Mouse (Mus musculus) G1E (cell line): ENCODE measurements around the gene Gprasp1. TPM values are rescaled to one million over a fixed set of nuclear protein-coding genes. Genes with fewer than 3 reads are reported as not detected.
"Not testable (repeated sequence)": the region's sequence is repeated elsewhere in the genome, so short reads cannot be mapped to it uniquely, and the experiment has no call there.

ENCODE experiments used
- ATAC-seq: 2 replicates; pipeline ENCODE4 v1.8.0; 2016; ENCODE audit warnings: mild to moderate bottlenecking; ENCODE audit not compliant: insufficient number of reproducible peaks, poor library complexity, low FRiP score, severe bottlenecking; ENCODE audit errors: extremely low read depth
- DNase-seq: peaks from one replicate; pipeline ENCODE4 v3.0.0; 2012; ENCODE audit warnings: low spot score
- H3K27me3 ChIP-seq: 2 replicates; pipeline ENCODE4 v1.6.1; 2012; ENCODE audit warnings: mild to moderate bottlenecking, low read length, inconsistent platforms; ENCODE audit not compliant: insufficient read depth
- H3K36me3 ChIP-seq: replicated peaks from 2 replicates; pipeline ENCODE3; 2012; ENCODE audit warnings: mild to moderate bottlenecking, inconsistent platforms
- H3K4me1 ChIP-seq: 2 replicates; pipeline ENCODE4 v1.6.1; 2012; ENCODE audit warnings: low read depth, low read length, inconsistent platforms, mixed read lengths; ENCODE audit not compliant: insufficient read depth
- H3K4me3 ChIP-seq: 2 replicates; pipeline ENCODE4 v1.5.1; 2012; ENCODE audit warnings: low read depth, mild to moderate bottlenecking, inconsistent platforms, low read length, moderate library complexity, mixed read lengths
- H3K9me3 ChIP-seq: replicated peaks from 2 replicates; pipeline ENCODE4 v1.6.1; 2012; ENCODE audit warnings: inconsistent platforms
- CTCF ChIP-seq: IDR thresholded peaks from 2 replicates; pipeline ENCODE4 v1.5.1; 2012; ENCODE audit warnings: low read depth, low read length, inconsistent platforms, mixed read lengths
- GATA1 ChIP-seq: IDR thresholded peaks from 2 replicates; pipeline ENCODE4 v1.6.1; 2012; ENCODE audit warnings: borderline replicate concordance, low read length, inconsistent platforms, mixed read lengths
- GATA2 ChIP-seq: IDR thresholded peaks from 2 replicates; pipeline ENCODE4 v1.6.1; 2012; ENCODE audit warnings: low read depth, low read length, inconsistent platforms, borderline replicate concordance
- POLR2AphosphoS5 ChIP-seq: IDR thresholded peaks from 2 replicates; pipeline ENCODE4 v1.6.1; 2012; ENCODE audit warnings: low read depth, low read length, inconsistent platforms; ENCODE audit not compliant: insufficient replicate concordance
- TAL1 ChIP-seq: conservative IDR thresholded peaks from 2 replicates; pipeline ENCODE4 v1.6.1; 2012; ENCODE audit warnings: low read depth, low read length, inconsistent platforms, mixed read lengths
- polyA plus RNA-seq: library from polyadenylated mRNA; stranded (reverse); fragments of >175 nt; gene quantifications from 2 replicates; pipeline ENCODE4 v1.2.3, GENCODE M21; 2012
- total RNA-seq, 2 experiments: library from RNA; stranded (forward) in 1 of 2; stranded (reverse) in 1 of 2; fragments of 200-1000 nt in 1 of 2; fragments of >200 nt in 1 of 2; fragmentation: Nextera tagmentation in 1 of 2; gene quantifications; 2 replicates each; pipeline ENCODE4 v1.2.3; 2014 to 2017

Gprasp1 gene
- total and polyA plus RNA-seq, 3 experiments, result 13.6 to 40.3 (median 20.2) TPM

- DNase-seq, result no peak
- Histone ChIP-seq H3K4me3 (no peak overlapping the region), H3K36me3 (no peaks in the 10 kb centered on the region), H3K4me1 (no peaks in the 10 kb centered on the region), H3K27me3 (no peaks in the 10 kb centered on the region), H3K9me3 (no peaks in the 10 kb centered on the region)
- ATAC-seq, result no peak
- TF ChIP-seq GATA2, result no peak
- TF ChIP-seq TAL1, result no peak
- no peak for TF ChIP-seq GATA1
- no peak for TF ChIP-seq POLR2AphosphoS5
Measured at GRCm38 (mm10) chrX:135791536-135791935, 49.0 kb downstream of the Gprasp1 start.

DNA sequence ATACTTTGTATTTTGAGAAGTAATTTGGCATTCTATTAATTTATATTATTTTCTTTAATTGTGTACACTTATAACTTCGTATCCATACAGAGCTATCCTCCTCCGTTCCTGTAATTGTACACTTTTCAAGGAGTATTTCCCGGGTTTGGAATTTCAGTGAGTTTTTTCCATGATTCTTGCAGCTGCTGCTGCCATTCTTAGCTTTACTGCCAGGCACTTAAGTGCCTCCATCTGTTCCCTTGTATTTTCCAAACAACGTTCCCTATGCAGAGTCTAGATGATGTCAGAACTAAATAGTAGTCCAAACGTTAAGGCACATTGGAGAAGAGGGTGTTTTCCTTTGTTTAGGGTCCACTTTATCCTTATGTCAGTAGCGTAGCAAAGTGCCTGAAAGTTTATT lies 49.8 kb downstream of the Gprasp1 start:
- Histone ChIP-seq H3K4me3 (no peak overlapping the region), H3K9me3 (no peaks in the 10 kb centered on the region), H3K36me3 (no peaks in the 10 kb centered on the region), H3K27me3 (no peaks in the 10 kb centered on the region), H3K4me1 (no peaks in the 10 kb centered on the region)
- TF ChIP-seq GATA2 (no peak), GATA1 (no peak), POLR2AphosphoS5 (no peak), CTCF (no peak), TAL1 (no peak)
- ATAC-seq (no peak), DNase-seq (no peak)

GRCm38 (mm10) chrX:135795591-135796304 lies 53.2 kb downstream of the Gprasp1 start:
- not testable (repeated sequence) for H3K36me3 ChIP-seq, H3K27me3 ChIP-seq, H3K9me3 ChIP-seq, ATAC-seq, H3K4me1 ChIP-seq, H3K4me3 ChIP-seq, DNase-seq

DNA sequence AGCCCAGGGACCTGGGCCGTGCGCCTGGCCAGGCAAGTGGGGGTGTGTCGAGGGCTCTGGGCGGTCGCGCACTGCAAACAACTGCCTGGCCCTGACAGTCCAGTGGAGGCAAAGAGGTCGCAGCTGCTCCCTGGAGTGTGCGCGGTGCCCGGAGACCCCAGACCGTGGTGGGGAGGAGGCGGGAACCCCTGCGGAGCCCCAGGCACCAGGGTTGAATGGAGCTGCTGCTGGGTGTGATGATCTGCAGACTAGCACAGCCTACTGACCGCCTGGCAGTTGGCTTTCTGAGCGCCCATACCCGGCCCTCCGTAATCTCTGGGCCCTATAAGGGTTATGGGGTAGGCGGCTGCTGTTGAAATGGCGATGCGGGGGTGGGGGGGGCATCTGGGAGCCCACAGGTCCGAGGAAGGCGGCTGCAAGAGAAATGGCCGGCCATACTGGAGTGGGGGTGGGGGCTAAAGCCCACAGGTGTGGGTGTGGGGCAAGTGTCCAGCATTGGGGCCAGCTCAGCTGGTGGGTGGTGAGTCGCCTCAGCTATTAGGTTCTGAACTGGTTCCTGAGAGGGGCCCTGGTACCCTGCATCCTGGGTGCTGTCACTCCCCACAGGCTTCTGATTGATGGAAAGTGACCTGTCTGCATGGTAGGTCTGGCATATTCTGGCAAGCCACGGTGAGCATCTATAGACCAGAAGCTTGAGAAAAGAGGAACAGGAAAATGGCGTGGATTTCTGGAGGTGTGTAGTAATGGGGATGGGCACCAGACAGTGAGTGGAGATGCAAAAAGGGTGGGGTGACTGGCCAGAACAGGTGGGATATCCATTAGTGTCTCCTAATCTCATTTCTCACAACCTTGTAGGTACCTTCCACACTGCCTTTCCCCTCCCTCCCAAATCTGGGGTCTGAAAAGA lies 54.0 kb downstream of the Gprasp1 start:
- ATAC-seq, H3K4me3 ChIP-seq: not testable (repeated sequence)

GRCm38 (mm10) chrX:135797212-135797644 lies 54.7 kb downstream of the Gprasp1 start, which contains the start of gene Bhlhb9:
TSS of gene Bhlhb9 (plus strand) at chrX:135797594.
- not testable (repeated sequence) for H3K4me3 ChIP-seq, DNase-seq
- ATAC-seq, result peak; percentile 34

More for the DNA sequence above, 54.0 kb downstream of the Gprasp1 start:
- not testable (repeated sequence) for H3K9me3 ChIP-seq, H3K36me3 ChIP-seq, DNase-seq, H3K27me3 ChIP-seq, H3K4me1 ChIP-seq

GRCm38 (mm10) chrX:135804149-135804548 lies 61.6 kb downstream of the Gprasp1 start:
- ATAC-seq (no peak), DNase-seq (no peak)
- no peak overlapping the region for H3K4me3 ChIP-seq
- no peak for TF ChIP-seq GATA2
- TF ChIP-seq CTCF, result no peak
- no peak for TF ChIP-seq POLR2AphosphoS5
- no peak for TF ChIP-seq TAL1
- no peak for TF ChIP-seq GATA1
- no peaks in the 10 kb centered on the region for H3K36me3 ChIP-seq
- H3K9me3 ChIP-seq, result no peaks in the 10 kb centered on the region
- H3K4me1 ChIP-seq, result no peaks in the 10 kb centered on the region
- no peaks in the 10 kb centered on the region for H3K27me3 ChIP-seq

More at GRCm38 (mm10) chrX:135797212-135797644, 54.7 kb downstream of the Gprasp1 start, which contains the start of gene Bhlhb9:
- not testable (repeated sequence) for H3K36me3 ChIP-seq, H3K27me3 ChIP-seq, H3K4me1 ChIP-seq, H3K9me3 ChIP-seq

GRCm38 (mm10) chrX:135805780-135806179 lies 63.2 kb downstream of the Gprasp1 start:
- no peak overlapping the region for H3K4me3 ChIP-seq
- TF ChIP-seq POLR2AphosphoS5, result no peak
- TF ChIP-seq GATA1, result no peak
- peak; percentile 32; the same call in 1 of the 2 replicates for TF ChIP-seq CTCF
- no peak for TF ChIP-seq GATA2
- DNase-seq (peak; percentile 2), ATAC-seq (no peak)
- H3K27me3 ChIP-seq, result no peaks in the 10 kb centered on the region
- no peaks in the 10 kb centered on the region for H3K36me3 ChIP-seq
- H3K4me1 ChIP-seq, result no peaks in the 10 kb centered on the region
- no peaks in the 10 kb centered on the region for H3K9me3 ChIP-seq

DNA sequence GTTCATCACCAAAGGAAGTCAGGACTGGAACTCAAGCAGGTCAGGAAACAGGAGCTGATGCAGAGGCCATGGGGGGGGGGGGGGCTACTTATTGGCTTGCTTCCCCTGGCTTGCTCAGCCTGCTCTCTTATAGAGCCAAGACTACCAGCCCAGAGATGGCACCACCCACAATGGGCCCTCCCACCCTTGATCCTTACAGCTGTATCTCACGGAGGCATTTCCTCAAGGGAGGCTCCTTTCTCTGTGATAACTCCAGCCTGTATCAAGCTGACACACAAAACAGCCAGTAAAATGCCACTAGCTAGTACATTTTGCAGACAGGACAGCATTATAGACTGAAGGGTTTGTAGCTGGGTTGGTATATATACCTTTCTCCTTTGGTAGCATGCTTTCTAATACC lies 93.4 kb downstream of the Gprasp1 start:
- not testable (repeated sequence) for ATAC-seq, H3K4me1 ChIP-seq

More for the DNA sequence above, 93.4 kb downstream of the Gprasp1 start:
- not testable (repeated sequence) for H3K9me3 ChIP-seq, H3K4me3 ChIP-seq, H3K27me3 ChIP-seq, H3K36me3 ChIP-seq, DNase-seq
